Mouse (Mus musculus) brain, embryonic 14.5 days (tissue): ENCODE measurements at regions not wholly inside any gene's neighbourhood (a gene's known extent, or its start where the extent isn't known, plus 50 kb on each side); places are given as distances from the start of the nearest gene placed in this dataset.

Source experiments
- CTCF ChIP-seq: fragments of 200-500 bp; IDR thresholded peaks from 2 replicates; pipeline ENCODE4 v1.5.1; 2012; ENCODE audit warnings: inconsistent platforms, mild to moderate bottlenecking, moderate library complexity, borderline replicate concordance; ENCODE audit not compliant: insufficient read depth, insufficient read length; ENCODE audit errors: extremely low read depth
- POLR2A ChIP-seq: fragments of 200-500 bp; IDR thresholded peaks from 2 replicates; pipeline ENCODE4 v1.6.1; 2012; ENCODE audit warnings: mild to moderate bottlenecking, inconsistent platforms, borderline replicate concordance; ENCODE audit not compliant: poor library complexity, insufficient read depth, insufficient read length, severe bottlenecking; ENCODE audit errors: extremely low read depth

GRCm38 (mm10) chr12:92509494-92509893 lies 660.5 kb upstream of the Sel1l start:
- TF ChIP-seq CTCF = no peak
- no peak for TF ChIP-seq POLR2A
